Mouse (Mus musculus): ENCODE measurements around the gene Kif9. TPM values are rescaled to one million over a fixed set of nuclear protein-coding genes. Genes with fewer than 3 reads are reported as not detected.

The Kif9 gene
- total RNA-seq (2014; rRNA removed) (3.3 and 3.9 TPM in 2 replicates), polyA plus RNA-seq (2015; fragmentation: Nextera tagmentation; extraction: Ambion mirVana) (3.9 and 4.0 TPM in 2 replicates)

DNA sequence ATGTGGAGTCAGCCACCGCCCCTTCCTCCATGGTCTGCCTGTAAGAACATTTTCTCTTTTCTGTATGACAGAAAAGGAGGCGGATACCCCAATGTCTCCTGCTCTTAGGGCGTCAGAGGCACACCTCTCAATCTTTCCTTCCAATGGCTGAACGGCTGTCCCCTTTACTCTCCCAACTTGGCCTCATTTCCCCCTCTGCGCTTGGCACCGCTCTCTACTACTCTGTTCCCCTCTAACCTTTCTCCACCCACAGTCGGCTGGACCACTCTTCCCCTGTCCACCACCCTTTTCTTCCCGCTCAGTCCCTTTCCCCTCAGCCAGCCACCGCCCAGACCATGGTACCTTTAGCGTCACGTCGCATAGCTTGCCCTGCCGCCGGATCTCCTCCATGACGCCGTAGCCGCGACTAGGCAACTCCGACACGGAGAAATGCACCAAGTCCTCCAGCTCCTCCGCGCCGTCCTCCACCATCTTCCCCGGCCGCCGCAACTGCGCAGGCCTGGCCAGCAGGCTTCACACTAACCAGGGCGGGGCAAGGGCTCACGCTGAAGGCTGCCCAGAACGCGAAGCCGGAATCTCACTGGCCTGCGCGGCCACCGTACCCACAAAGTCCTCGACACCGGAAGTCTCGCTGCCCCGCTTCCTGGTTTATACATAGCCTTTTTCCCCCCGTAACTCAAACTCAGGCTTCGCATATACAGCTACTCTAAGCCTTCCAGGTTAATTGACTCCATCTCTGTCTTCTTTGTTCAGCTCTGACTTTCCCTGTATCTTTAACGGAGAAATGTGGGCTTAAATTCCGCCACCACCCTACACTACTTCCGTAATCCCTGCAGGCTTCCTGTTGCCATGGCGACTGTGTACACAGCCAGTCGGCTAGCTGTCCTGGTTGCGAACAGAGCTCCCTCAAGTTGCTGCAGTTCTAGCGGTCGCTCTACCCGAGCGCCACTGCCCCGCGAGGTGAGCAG is at the start of gene Kif9, which contains the start of gene Klhl18:
TSS of gene Kif9 (plus strand) at position 835 of the 968 bp plus-strand sequence.
TSS of gene Klhl18 (minus strand) at position 571 of the 968 bp plus-strand sequence.
- H3K27me3 ChIP-seq (ENCODE audit: insufficient read depth, low read length): no peaks in the 10 kb centered on the region
- under 1% methylated on average over 53 of the region's 53 CpGs for WGBS
- peak within 1 kb of the TSS; percentile 93 for H3K27ac ChIP-seq
- no peaks in the 10 kb centered on the region for H3K9me3 ChIP-seq (ENCODE audit: low read length)
- TF ChIP-seq CTCF (IDR thresholded peaks at IDR 0.05; ENCODE audit: low read depth): peak; percentile 27; the same call in 1 of the 2 replicates
- H3K4me2 ChIP-seq (ENCODE audit: low read depth, low read length): peak within 1 kb of the TSS; percentile 73
- peaks cover 4% of the 10 kb centered on the region; the same call in 1 of the 2 replicates for H3K4me1 ChIP-seq (ENCODE audit: insufficient read depth, low read length)
- H3K9ac ChIP-seq (replicated peaks; ENCODE audit: low read length): peak within 1 kb of the TSS; percentile 80
- H3K36me3 ChIP-seq (ENCODE audit: insufficient read depth, low read length): no peaks in the 10 kb centered on the region
- peak; percentile 99 for ATAC-seq
- DNase-seq (ENCODE audit: low spot score): peak; percentile 98
- peak within 1 kb of the TSS; percentile 77 for H3K4me3 ChIP-seq (ENCODE audit: low read length)

DNA sequence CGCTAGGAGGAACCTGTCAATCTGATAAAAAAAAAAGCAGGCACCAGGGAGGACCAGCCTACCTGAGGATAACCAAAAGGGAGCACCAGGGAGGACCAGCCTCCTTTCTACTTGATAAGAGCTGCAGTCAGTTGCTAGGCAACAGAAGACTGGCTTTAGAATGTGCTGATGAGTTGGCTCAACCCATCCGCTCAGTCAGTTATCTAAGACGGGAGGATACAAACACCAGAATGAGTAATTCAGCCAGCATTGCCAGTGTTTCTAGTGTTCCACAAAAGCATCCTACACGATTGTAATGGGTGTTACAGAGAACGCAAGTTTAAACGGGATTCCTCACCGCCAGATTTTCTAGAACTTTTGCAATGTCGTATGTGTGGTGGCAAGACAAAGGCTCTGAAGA is 45.5 kb upstream of the Kif9 start:
- 53% methylated on average over 8 of the region's 8 CpGs for whole genome bisulfite sequencing
- ATAC-seq (no peak), DNase-seq (ENCODE audit: low spot score) (no peak)

DNA sequence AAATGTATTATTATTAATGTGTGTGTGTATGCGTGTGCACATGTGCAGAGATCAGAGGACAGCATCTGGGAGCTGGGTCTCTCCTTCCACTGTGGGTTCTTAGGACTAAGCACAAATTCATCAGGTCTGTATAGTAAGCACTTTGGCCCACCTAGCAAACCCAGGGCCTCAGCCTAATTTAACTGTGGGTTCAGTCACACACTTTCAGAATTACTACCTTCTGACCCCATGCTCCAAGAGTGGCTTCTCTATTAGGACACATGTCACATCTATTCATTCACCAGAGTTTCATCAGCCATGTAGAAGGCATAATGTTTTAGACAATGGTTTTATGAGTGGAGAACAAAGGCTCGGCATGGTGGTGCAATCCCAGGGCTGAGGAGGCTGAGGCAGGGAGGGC is 43.7 kb upstream of the Kif9 start:
- no peaks in the 10 kb centered on the region for H3K27me3 ChIP-seq (ENCODE audit: insufficient read depth, low read length)
- no peak overlapping the region for H3K4me2 ChIP-seq (ENCODE audit: low read depth, low read length)
- no peak overlapping the region for H3K9ac ChIP-seq (replicated peaks; ENCODE audit: low read length)
- ATAC-seq: no peak
- no peaks in the 10 kb centered on the region for H3K9me3 ChIP-seq (ENCODE audit: low read length)
- TF ChIP-seq CTCF (IDR thresholded peaks at IDR 0.05; ENCODE audit: low read depth): no peak
- DNase-seq (ENCODE audit: low spot score): no peak
- H3K4me3 ChIP-seq (ENCODE audit: low read length): no peak overlapping the region
- H3K36me3 ChIP-seq (ENCODE audit: insufficient read depth, low read length): peaks cover 57% of the 10 kb centered on the region
- H3K27ac ChIP-seq: no peak overlapping the region
- WGBS: 91% methylated on average over 2 of the region's 2 CpGs
- H3K4me1 ChIP-seq (ENCODE audit: insufficient read depth, low read length): no peaks in the 10 kb centered on the region

More for the DNA sequence above, 45.5 kb upstream of the Kif9 start:
- no peak for TF ChIP-seq CTCF (IDR thresholded peaks at IDR 0.05; ENCODE audit: low read depth)
- no peaks in the 10 kb centered on the region for H3K27me3 ChIP-seq (ENCODE audit: insufficient read depth, low read length)
- H3K9ac ChIP-seq (replicated peaks; ENCODE audit: low read length): no peak overlapping the region
- H3K4me3 ChIP-seq (ENCODE audit: low read length): no peak overlapping the region
- H3K36me3 ChIP-seq (ENCODE audit: insufficient read depth, low read length): peaks cover 70% of the 10 kb centered on the region
- no peaks in the 10 kb centered on the region for H3K9me3 ChIP-seq (ENCODE audit: low read length)
- H3K4me2 ChIP-seq (ENCODE audit: low read depth, low read length): no peak overlapping the region
- no peak overlapping the region for H3K27ac ChIP-seq
- no peaks in the 10 kb centered on the region for H3K4me1 ChIP-seq (ENCODE audit: insufficient read depth, low read length)

DNA sequence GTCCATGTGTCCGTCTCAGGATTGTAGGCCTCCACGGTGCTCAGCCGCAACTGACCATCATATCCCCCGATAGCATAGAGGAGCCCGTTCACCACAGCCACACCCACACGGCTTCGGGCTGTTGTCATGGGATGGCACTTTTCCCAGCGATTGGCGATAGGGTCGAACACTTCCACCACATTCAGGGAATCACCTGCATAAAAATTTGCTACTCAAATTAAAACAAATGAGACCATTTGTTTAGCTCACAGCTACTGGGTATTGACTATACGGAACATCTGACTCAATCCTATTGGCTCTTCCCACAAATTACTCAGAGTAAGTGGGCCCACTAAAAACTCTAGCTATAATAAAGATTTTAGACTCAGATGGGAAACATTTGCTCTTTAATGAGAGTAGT is 40.7 kb upstream of the Kif9 start:
- H3K27me3 ChIP-seq (ENCODE audit: insufficient read depth, low read length): no peaks in the 10 kb centered on the region
- H3K27ac ChIP-seq: no peak overlapping the region
- DNase-seq (ENCODE audit: low spot score) (no peak), ATAC-seq (no peak)
- H3K9ac ChIP-seq (replicated peaks; ENCODE audit: low read length): no peak overlapping the region
- WGBS: 93% methylated on average over 11 of the region's 11 CpGs
- no peak overlapping the region for H3K4me2 ChIP-seq (ENCODE audit: low read depth, low read length)
- H3K9me3 ChIP-seq (ENCODE audit: low read length): no peaks in the 10 kb centered on the region
- peaks cover 35% of the 10 kb centered on the region for H3K36me3 ChIP-seq (ENCODE audit: insufficient read depth, low read length)
- H3K4me1 ChIP-seq (ENCODE audit: insufficient read depth, low read length): no peaks in the 10 kb centered on the region
- no peak overlapping the region for H3K4me3 ChIP-seq (ENCODE audit: low read length)
- TF ChIP-seq CTCF (IDR thresholded peaks at IDR 0.05; ENCODE audit: low read depth): no peak

DNA sequence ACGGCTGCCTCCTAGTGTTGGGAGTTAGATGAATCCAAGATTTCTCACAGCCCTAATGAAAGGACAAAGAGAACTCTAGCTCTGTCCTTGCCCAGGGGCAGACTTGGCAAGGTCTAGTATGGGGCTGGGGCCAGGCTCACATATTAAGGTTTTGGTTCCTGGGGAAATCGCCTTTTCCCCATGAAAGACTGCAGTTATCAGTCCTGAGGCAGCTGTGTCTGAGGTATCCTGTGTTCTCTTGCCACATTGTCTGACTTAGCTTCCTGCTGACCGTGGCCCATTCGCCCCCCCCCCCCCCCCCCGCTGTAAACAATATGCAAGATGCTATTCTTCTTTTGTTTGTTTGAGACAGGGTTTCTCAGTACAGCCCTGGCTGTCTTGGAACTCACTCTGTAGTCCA is 36.7 kb upstream of the Kif9 start:
- Histone ChIP-seq H3K9me3 (ENCODE audit: low read length) (no peaks in the 10 kb centered on the region), H3K4me3 (ENCODE audit: low read length) (no peak overlapping the region), H3K27ac (no peak overlapping the region), H3K36me3 (ENCODE audit: insufficient read depth, low read length) (peaks cover 18% of the 10 kb centered on the region; the same call in 1 of the 2 replicates), H3K4me2 (ENCODE audit: low read depth, low read length) (no peak overlapping the region), H3K9ac (replicated peaks; ENCODE audit: low read length) (no peak overlapping the region), H3K27me3 (ENCODE audit: insufficient read depth, low read length) (no peaks in the 10 kb centered on the region), H3K4me1 (ENCODE audit: insufficient read depth, low read length) (no peaks in the 10 kb centered on the region)
- 52% methylated on average over 5 of the region's 5 CpGs for WGBS
- no peak; the same call in 1 of the 2 replicates for TF ChIP-seq CTCF (IDR thresholded peaks at IDR 0.05; ENCODE audit: low read depth)
- no peak for ATAC-seq
- peak; percentile 23 for DNase-seq (ENCODE audit: low spot score)

DNA sequence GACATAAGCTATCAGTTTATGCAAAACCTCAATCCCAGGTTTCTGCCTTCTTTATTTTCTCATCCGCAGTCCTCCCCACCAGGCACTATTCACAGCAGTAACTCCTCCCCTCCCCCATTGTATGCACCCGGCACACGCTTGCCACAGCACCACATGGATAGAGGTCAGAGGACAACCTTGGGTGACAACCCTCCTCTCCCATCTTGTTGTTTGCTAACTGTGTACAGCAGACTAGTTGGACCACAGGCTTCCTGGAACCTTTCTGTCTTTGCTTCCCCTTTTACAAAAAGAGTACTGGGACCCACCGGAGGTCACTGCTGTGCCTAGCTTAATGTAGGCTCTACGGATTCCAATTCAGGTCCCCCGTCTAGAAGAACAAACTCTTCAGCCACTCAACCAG is 36.2 kb upstream of the Kif9 start:
- H3K4me2 ChIP-seq (ENCODE audit: low read depth, low read length): no peak overlapping the region
- H3K9me3 ChIP-seq (ENCODE audit: low read length): no peaks in the 10 kb centered on the region
- no peak overlapping the region for H3K9ac ChIP-seq (replicated peaks; ENCODE audit: low read length)
- no peak overlapping the region for H3K4me3 ChIP-seq (ENCODE audit: low read length)
- ATAC-seq: no peak
- TF ChIP-seq CTCF (IDR thresholded peaks at IDR 0.05; ENCODE audit: low read depth): no peak
- H3K27ac ChIP-seq: no peak overlapping the region
- no peaks in the 10 kb centered on the region for H3K27me3 ChIP-seq (ENCODE audit: insufficient read depth, low read length)
- DNase-seq (ENCODE audit: low spot score): no peak
- WGBS: 91% methylated on average over 6 of the region's 6 CpGs
- H3K36me3 ChIP-seq (ENCODE audit: insufficient read depth, low read length): peaks cover 14% of the 10 kb centered on the region; the same call in 1 of the 2 replicates
- no peaks in the 10 kb centered on the region for H3K4me1 ChIP-seq (ENCODE audit: insufficient read depth, low read length)

All from hindbrain, postnatal 0 days (tissue).